Mouse (Mus musculus) ZHBTc4 (cell line): ENCODE measurements at regions not wholly inside any gene's neighbourhood (a gene's known extent, or its start where the extent isn't known, plus 50 kb on each side); places are given as distances from the start of the nearest gene placed in this dataset.

ENCODE experiments used
- DNase-seq: peaks from one replicate; pipeline ENCODE4 v3.0.0-alpha.2; 2011; ENCODE audit warnings: low read depth, low spot score

GRCm38 (mm10) chr8:27837903-27838302 is 390.4 kb downstream of the Poteg start:
- no peak for DNase-seq

GRCm38 (mm10) chr8:27866468-27866995 is 419.1 kb downstream of the Poteg start:
- no peak for DNase-seq

GRCm38 (mm10) chr8:27868591-27868990 is 421.1 kb downstream of the Poteg start:
- DNase-seq = no peak

GRCm38 (mm10) chr8:27877691-27878264 is 430.3 kb downstream of the Poteg start:
- no peak for DNase-seq

GRCm38 (mm10) chr8:27889292-27889691 is 441.8 kb downstream of the Poteg start:
- no peak for DNase-seq

- DNase-seq = no peak
These were observed 446.9 kb downstream of the Poteg start for GRCm38 (mm10) chr8:27894325-27894724.

GRCm38 (mm10) chr8:27900115-27900514 is 452.6 kb downstream of the Poteg start:
- DNase-seq = no peak

GRCm38 (mm10) chr8:27903796-27904195 is 456.3 kb downstream of the Poteg start:
- peak; percentile 72 for DNase-seq

GRCm38 (mm10) chr8:27909347-27909945 is 462.0 kb downstream of the Poteg start:
- DNase-seq = peak; percentile 63

GRCm38 (mm10) chr8:27938559-27939492 is 491.4 kb downstream of the Poteg start:
- DNase-seq = no peak

GRCm38 (mm10) chr8:27955000-27955399 is 507.5 kb downstream of the Poteg start:
- DNase-seq = no peak

GRCm38 (mm10) chr8:27980920-27981319 is 533.5 kb downstream of the Poteg start:
- no peak for DNase-seq

GRCm38 (mm10) chr8:27981769-27982168 is 534.3 kb downstream of the Poteg start:
- peak; percentile 1 for DNase-seq

- no peak for DNase-seq
These were observed 565.4 kb downstream of the Poteg start for GRCm38 (mm10) chr8:28012849-28013248.
